Mouse (Mus musculus): ENCODE data around the gene Rbm3.
A peak's percentile ranks its signal among the peaks of the same experiment; 100 is the strongest.

The Rbm3 gene

DNA sequence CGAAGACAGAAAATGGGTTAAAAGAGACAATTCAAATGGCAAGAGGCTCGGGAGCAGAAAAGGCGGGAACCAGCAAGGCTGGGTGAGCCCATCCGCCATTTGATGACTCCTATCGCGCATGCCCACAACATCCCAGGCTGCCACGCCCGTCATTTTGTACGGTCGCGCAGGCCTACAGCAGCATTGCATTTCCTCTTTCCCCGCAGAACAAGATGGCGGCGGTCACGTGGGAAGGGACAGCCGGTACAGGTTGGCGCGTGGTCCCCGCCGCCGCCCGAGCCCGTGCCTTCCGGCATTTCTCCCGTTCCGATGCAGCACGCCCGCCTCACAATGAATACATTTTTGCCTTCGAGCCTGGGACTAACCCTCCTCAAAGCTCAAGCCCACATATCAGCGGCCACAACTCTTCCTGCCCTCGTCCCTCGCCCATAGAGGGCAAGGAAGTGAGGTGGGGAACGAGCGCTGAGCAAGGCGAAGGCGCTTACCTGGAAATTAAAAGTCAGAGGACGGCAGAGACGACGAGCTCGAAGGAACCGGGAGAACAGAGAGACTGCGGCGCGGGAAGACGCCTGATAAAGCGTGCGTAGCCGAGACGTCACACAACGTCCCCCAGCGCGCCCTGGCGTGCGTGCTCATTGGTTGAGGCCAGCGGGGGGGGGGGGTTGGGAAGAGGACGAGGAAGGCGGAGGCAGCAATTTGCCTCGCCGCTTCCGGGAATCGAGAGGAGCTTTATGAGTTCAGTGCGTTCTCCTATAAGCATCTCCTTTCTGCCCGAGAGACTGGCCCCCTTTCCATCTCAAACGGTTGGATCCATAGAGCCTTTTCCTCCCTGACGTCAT, at the start of gene Rbm3:
Gene Rbm3, minus strand, starts transcription at position 728 of the 839 bp plus-strand sequence.
- DNase-seq (ENCODE audit: extremely low read depth, low read depth): peak; percentile 87

DNA sequence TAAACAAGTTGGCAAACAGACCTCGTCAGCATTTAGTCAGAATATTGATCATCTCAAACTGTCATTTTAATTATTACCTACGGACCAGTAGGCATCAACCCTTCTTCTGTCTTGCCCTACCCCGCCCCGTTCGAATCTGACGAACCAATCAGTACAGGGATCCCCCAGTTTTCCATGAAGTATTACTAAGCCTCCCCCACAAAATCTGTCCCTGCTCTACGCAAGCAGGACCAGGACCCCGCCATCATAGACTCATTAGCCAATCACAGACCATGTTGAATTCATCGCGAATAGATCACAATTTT, 47.7 kb upstream of the Rbm3 start, which contains the start of gene Ebp:
Gene Ebp, minus strand, starts transcription at position 94 of the 305 bp plus-strand sequence.
- DNase-seq (ENCODE audit: extremely low read depth, low read depth): no peak

DNA sequence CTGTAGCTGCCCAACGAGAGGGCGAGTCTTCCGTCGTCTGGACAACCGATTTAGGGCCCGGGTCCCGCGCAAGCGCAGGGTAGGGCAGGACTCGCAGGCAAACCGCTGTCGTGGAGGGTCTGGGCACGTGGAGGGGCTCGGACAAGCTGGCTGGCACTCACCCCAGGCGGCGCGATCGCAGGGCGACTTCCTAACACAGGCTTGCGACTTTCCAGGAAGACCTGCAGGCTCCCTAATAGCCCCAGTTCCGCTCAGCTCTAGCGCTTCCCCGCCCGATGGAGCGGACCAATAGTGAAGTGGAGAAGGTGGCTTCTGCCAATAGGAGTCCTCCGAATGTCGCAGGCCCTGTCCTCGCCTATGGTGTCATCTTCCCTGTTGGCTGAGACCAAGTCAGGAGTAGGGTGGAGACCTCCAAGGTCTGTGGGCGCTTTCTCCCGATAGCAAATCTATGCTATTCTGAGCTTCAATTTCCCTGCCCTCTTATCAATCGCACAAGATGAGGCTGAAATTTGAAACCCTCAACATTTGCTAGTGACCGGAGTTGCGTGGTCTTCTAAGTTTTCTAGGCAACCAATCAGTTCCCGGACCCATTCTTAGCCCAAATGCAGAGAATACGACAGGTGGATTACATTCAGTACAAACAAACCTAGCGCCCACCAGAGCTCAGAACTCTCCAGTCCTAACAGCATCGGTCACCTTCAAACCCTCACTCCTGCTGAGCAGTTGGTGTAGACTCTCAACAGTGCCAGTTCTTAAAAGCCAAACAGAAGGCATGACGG, 47.1 kb upstream of the Rbm3 start:
- peak; percentile 93 for DNase-seq (ENCODE audit: extremely low read depth, low read depth)

DNA sequence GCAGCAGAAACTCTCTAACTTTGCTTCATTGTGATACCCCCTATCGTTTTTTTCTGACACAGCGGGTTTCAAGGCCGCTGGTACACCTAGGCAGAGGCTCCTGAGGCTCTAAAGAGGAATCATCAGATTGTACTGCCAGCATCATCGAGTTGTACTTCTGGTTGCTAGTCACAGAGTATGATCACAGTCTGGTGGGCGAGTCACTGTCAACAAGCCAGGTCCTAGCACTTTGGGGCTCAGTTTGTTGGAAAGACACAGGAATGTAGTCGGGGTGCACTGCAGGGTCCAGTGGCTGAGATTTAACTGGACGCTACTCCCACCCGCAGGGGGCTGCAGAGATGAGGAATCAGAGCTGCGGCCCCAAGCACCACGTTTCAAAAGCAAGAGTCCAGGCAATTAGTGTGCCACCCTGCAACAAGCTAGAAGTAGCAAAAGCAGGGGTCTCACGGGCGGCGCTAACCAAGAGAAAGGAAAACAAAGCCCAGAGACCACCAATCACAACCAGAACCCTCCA, 46.5 kb upstream of the Rbm3 start:
- DNase-seq (ENCODE audit: extremely low read depth, low read depth): no peak

DNA sequence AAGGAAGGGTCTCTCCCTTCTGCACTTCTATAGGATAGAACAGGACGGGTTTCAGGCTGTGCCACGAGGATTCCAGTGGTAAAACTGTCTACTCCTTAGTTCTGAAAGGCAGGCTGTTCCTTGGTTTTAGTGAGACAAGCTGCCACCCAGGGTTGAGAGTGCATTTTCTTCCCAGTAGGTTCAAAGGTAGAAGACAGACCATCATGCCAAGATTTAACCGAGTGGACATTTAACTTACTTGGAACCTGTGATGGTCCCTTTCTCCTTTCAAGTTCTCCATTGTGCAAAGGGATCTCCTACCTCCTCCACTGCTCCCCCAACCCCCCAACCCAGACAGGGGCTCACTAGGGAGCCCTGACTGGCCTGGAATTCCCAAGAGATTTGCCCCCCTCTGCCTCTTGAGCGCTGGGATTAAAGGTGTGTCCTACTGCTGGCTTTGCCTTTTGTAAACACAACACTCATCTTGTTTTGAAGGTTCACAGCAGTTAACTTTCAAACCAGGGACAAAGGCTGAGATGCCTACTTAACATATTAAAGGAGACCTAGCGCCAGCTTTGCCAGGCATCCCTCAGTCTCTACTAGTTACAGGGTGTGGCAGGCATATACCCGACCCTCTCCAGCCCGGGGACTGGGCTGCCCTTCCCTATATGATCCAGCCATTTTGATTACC, 37.3 kb upstream of the Rbm3 start:
- DNase-seq (ENCODE audit: extremely low read depth, low read depth): no peak

DNA sequence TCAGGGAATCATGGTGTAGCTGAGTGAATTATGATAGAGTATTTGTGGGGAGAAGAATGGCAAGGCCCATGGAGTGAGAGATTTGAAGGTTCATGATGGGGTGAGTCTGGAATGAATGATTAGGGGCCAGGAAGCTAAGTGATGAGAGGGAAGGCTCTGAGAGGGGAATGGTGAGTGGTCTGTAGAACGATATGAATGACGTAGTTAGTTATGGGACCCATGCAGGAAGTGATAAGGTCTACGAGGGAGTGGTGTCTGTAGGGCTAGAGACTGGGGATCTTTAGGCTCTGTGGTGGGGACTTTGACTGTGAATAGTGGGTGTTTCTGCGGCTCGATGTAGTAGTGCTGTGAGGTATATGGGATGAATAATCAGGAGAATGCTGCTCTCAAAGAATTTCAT, 34.0 kb upstream of the Rbm3 start:
- DNase-seq (ENCODE audit: extremely low read depth, low read depth): peak; percentile 71

DNA sequence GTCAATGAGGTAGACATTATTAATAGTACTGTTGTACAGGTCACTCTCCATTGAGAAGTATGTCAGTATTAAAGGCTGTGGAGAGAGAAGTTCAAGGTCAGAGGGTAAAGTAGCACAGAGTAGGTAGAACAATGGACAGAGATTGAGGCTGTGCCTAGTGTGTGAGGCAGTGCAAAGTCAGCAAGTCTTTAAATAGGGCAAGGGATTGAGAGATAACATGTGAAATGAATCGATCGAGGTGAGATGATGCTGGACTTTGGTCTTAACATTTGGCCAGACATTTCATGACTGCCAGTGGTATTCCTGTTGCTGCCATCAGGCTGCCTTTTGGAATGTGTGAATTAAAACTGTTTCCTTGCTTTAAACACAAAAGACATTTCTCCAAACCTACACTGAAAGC, 33.2 kb upstream of the Rbm3 start:
- no peak for DNase-seq (ENCODE audit: extremely low read depth, low read depth)

DNA sequence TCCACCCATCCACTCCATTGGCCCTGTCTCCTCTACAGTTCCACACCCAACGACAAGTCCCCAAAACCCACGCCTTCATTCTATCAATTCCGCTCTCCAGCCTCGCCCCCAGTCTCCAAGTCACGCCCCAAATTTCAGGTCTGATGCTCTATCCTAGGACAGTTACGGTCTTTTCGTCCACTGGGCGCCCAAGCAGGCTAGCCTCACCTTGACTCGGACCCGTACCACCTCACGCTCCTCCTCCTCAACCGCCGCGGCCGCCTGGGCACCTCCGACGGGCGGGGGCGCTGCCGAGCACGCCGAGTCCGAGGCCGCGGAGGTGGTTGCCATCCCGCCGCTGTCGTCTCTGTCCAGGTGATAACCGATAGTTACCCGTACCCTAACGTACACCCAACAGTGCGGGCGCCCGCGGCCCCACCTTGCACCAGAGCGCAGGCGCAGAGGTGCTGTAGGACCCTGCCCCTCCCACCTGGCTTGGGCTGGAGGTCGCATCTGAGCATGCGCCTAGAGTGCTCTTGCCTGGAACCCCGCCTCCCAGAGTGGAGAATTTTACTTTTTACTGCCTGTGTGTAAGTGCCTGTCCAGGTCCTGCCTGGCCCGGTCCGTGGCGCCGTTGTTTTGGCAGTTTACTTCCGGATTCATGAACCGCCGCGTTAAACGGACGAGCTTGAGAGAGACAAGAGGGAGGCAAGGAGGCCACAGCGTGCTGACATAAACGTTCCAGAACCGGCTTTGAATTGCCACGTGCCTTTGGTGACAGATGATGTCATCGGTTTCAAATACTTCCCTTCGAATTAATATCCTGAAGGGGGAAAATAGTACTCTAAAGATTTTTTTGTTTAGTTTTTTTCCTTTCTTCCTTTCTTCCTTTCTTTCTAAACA, 30.1 kb upstream of the Rbm3 start, which contains the start of gene Tbc1d25:
Gene Tbc1d25, minus strand, starts transcription at position 678 of the 882 bp plus-strand sequence.
- peak; percentile 89 for DNase-seq (ENCODE audit: extremely low read depth, low read depth)

DNA sequence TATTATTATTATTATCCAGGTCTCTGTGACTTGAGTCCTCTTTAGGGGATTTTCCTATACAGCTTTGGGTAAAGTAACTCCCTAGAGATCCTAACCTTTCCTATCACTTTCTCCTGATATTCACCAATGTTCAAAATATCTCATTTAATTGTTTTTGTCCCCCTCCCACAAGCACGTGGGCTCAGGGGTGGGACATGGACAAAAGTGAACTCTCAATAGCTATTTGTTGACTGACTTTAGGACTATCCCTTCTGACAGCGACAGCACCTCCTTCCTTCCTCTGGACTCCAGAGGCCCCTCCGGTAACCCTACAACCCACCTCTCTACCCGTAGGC, 29.5 kb upstream of the Rbm3 start:
- no peak for DNase-seq (ENCODE audit: extremely low read depth, low read depth)

DNA sequence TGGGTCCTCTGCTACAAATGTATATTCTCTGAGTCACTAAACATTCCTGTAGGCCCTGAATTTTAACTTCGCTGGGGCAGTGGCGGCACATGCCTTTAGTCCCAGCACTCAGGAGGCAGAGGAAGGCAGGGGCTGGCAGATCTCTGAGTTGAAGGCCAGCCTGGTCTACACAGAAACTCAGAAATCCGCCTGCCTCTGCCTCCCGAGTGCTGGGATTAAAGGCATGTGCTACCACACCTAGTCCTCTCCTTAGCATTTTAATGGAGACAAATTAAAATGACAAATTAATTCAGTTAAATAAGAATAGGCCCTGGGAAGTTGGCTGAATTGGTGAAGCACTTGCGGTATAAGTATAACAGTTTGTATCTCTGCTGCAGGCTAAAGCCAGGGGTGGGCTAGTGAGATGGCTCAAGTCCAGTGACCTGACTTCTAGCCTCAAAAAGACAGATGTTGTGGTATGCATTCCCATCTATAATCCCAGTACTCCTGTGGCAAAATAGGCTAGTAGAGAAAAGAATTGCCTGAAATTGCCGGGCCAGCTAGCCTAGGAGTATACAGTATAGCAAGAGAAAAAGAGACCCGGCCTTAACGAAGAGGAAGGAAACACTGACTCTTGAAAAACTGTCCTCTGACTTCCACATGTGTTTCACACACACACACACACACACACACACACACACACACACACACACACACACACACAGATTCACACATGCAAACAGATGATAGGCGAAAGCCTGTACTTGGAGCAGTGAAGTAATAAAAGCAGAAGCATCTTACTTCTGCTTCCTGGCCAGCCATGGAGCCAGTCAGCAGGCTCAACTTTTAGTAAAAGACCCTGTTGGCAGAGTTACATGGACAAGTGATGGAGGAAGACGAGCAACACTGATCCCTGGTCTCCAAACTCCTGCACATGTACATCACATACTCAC, 22.3 kb upstream of the Rbm3 start:
- peak; percentile 71 for DNase-seq (ENCODE audit: extremely low read depth, low read depth)

DNA sequence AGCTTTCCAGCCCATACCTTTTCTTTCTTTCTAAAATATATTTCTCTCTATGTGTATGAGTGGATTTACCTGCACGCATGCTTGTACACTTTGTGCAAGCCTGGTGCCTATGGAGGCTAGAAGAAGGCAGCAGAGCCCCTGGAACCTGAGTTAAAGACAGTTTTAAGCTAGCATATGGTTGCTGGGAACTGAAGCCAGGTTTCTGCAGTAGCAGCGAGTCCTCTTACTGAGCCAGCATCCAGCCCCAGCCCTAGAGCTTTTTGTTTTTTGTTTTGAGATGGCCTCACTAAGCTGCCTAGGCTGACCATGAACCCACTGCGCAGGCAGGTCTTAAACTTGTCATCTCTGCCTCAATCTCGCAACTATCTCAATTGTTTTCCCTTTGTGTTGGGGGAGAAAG, 18.8 kb upstream of the Rbm3 start:
- no peak for DNase-seq (ENCODE audit: extremely low read depth, low read depth)

DNA sequence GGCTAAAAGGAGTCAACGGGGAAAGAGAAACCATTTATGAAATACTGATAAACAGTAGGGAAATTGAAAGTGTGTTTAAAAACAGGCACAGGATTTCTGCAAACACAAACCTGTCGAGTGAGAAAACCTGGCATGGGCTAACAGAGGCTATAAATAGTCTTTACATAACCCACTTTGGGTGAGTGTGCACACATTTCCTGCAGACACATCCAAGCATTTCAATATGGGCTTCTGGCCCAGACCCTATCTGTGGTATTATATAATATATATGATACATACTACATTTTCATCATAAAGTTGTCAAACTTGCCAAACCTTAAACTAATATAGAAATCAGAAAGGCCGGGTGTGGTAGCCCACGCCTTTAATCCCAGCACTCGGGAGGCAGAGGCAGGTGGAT, 17.4 kb upstream of the Rbm3 start:
- DNase-seq (ENCODE audit: extremely low read depth, low read depth): no peak

DNA sequence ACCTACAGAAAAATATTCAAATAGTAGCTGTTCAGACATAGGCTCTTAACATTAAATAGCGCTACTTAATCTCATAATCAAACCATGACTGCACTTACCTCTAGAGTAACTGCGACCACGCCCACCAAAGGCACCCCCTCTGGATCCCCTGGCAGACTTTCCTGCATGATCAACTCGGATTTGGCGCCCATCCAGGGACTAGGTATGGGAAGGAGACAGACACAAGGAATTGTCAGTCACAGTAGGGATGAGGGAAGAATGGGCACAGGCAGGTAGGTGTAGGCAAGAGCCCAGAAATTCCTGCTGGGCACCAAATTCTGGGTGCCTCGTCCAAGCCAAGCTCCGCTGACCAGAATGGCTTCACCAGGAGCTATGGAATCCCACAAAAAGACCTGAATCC, 1.9 kb downstream of the Rbm3 start:
- DNase-seq (ENCODE audit: extremely low read depth, low read depth): no peak

DNA sequence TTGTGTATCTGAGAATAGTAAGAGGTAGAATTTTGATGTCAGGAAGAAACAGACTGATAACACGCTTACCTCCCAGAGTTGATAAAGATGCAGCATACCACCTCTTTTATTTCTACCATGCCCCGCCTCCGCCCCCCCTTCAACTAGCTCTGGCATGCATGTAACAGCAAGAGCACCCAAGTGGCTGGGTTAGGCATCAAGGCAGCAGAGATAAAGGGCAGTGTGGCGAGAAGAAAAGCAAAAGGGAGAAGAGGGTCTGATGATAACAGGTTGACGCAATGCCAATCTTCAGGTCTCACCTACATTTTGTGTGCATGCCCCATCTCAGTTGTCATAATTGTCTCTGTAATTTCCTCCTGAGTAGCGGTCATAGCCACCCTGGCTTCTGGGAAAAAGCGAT, 2.7 kb downstream of the Rbm3 start:
- DNase-seq (ENCODE audit: extremely low read depth, low read depth): peak; percentile 58

DNA sequence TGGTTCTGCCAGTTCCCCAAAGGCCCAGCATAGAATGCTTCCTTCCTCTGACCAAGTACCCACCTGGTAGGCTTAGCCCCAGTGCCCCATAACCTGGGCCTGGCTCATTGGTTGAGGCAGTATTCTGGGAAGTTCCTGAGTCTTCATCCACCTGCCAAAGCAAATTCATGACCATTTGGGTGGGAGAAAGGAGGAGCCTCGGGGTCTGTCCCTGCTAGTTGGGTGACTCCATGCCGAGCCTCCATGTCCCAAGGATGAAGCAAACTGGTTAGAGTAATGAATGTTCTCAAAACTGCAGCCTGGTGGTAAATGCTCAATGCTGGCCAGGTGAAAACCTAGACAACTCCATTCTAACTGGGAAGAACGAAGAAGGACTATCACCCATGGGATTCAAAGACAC, 4.6 kb downstream of the Rbm3 start:
- no peak for DNase-seq (ENCODE audit: extremely low read depth, low read depth)

DNA sequence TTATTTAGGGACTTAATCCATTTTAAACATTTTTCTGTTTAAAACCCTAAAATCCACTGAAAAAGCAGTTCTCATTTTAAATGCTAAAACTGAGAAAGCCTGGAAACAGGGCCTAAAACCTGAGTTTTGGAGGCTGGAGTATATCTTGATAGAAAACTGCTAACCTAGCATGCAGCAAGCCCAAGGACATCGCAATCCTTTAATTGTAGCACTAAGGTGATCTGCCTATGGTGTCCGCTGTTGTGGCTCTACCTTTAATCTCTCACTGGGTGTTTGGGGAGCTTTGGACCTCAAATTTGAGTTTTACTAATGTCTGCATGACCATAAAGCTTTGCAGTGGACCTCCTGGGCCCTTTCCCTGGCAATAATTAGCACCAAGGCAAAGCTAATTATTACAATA, 5.2 kb downstream of the Rbm3 start:
- no peak for DNase-seq (ENCODE audit: extremely low read depth, low read depth)

DNA sequence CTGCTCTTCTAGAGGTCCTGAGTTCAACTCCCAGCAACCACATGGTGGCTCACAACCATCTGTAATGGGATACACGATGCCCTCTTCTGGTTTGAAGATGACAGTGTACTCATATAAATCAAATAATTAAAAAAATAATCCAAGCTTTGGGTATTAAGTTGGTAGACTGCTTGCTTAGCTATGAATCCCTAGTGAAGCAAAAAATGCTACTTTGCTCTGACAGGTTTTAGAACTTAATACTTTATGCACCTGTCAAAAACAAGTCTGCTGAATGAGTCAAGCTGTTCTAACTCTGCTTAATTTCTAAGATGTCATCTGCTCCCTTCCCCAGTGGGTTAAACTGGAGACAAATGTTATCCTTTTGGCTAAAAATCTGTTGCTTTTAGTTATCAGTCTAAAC, 6.2 kb downstream of the Rbm3 start:
- no peak for DNase-seq (ENCODE audit: extremely low read depth, low read depth)

DNA sequence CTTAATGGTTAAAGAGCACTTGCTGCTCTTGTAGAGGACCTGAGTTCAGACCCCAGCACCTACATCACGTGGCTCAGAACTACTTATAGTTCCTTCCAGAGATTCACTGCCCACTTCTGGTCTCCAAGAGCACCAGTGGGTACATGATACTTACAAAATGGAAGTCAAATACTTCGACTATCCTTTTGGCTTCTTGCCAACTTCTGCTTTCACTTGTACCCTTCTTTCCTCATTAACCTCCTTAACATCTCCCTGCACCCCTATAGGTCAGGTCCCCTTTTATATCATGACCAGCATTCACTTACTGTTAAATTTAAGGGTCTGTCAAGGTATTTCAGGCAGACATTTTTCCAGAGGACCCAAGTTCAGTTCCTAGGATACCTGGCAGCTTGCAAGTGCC, 9.8 kb downstream of the Rbm3 start:
- peak; percentile 72 for DNase-seq (ENCODE audit: extremely low read depth, low read depth)

DNA sequence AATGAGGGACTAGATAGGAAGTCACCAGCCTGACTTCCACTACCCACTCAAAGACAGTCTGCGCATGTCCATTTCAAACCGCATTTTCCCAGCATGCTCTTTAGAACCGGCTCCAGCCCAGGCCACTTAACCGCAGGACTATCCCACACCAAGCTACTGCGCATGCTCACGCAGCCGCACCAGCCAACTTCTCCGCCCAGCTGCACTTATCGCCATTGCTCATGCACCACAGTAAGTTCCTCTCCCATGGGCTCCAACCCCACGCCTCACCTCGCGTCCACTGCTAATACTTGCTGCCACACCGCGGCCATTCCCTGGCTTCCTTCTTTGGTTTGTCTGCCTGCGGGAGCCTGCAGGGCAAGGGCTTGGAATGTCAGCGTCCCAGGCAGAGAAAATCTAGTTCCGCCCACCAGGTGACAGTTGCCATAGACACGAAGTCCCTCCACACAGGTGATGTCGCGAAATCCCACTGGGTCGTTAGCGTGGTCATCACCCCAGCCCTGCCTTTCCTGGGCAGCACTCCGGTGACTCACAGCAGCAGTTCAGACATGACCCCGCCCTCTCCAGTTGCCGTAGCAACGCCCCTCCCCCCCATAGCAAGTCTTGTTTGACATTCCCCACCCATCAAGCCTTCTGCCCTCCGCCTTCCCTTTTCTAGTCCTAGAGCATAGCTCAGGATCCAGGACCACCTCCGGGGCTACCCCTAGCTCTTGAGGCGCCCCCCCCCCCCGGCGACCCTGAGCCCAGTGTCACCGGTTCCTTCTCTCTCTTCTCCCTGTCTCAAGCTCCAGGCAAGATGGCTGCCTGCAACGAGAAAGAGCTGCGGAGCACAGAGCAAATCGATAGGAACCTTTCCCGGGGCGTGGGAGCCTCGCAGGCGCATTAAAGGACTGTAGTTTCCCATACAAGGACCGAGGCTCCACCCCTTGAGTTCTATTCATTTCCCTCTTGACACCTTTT, 13.4 kb downstream of the Rbm3 start, which contains the start of gene Wdr13:
Gene Wdr13, minus strand, starts transcription at position 876 of the 960 bp plus-strand sequence.
- DNase-seq (ENCODE audit: extremely low read depth, low read depth): peak; percentile 98
